Mouse (Mus musculus): ENCODE results near the gene Capns1.

DNA sequence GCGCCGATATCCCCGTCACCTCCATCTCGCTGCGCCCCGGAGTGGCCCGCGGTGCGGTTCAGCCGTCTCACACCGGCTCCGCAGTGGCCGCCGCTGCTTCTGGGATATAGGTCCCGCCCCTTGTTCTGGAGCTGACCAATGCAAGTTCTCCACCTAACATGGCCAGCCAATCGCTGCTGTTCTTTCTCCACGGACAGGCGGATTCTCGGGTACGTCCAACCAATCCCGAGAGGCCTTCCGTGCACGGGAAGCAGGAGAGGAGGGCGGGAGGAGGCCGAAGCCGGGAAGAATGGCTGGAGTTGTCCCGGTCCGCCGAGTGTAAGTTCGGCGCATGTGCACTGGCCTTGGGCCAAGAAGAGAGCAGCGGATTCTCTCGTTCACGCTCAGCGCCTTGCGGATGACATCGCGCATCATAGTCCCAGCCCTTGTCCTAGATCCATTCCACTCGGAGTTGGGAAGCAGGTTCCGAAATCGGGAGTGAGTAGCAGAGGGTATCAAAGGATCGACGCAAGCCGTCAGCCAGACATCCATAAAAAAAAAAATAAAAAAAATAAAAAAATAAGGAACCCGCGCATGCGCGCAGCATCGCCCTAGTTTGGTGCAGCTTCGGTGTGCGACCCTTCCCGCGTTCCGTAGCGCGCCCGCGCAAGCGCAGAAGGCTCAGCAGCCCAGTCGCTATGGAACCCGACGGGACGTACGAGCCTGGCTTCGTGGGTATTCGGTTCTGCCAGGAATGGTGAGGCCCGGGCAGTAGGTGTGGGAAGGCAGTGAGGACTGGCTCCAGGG is 33.3 kb upstream of the Capns1 start, which contains the start of the genes Polr2i and Tbcb:
- no peak for TF ChIP-seq CTCF (IDR thresholded peaks at IDR 0.05)
- no peak for TF ChIP-seq EP300 (IDR thresholded peaks at IDR 0.05)
